Mouse (Mus musculus) inflammation-experienced regulatory T-cells (primary cell): ENCODE measurements around the gene Zfp429. TPM values are rescaled to one million over a fixed set of nuclear protein-coding genes. Genes with fewer than 3 reads are reported as not detected.

ENCODE experiments used
- polyA plus RNA-seq, 2 experiments: library from polyadenylated mRNA; unstranded; fragments of 100-300 nt; shearing (Covaris generic); gene quantifications; one replicate each; pipeline ENCODE4 v1.2.1; 2017

Gene Zfp429
- 10 to 100 TPM; 19.9 to 22.8 TPM for polyA plus RNA-seq

DNA sequence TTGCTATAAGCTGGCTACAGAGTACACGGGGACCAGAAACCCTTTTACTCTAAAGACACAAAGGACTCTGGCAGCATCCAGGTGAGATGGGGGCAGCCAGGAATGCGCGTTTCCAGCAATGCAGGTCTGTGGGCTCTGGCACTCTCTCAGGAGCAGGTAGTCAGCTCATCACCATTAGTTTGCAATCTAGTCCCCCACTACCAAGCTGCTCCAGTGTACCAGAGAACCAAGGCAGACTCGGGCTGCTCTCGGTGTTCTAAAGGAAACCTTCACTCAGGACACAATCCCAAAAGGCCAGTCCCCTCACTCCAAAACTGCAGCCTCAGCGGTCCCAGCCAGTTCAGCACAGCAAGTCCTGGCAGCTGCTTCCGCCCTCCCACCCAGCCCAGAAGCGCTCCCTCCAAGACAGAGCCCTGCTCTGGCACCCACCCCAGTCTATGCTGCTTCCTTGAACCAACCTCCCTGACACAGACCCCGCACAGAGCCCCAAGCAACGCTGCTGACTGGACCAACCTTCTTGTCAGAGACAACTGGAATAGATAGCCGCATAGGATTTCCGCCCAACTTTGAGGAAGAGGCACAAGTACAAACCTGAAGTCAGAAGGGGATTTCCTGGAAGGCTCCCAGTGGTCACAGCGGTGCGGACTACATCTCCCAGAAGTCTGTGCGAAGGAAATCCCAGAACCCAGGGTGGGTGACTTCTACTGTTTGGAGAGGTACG is at the start of gene Zfp429:
Zfp429 (minus strand) TSS at position 637 of the 721 bp plus-strand sequence.

DNA sequence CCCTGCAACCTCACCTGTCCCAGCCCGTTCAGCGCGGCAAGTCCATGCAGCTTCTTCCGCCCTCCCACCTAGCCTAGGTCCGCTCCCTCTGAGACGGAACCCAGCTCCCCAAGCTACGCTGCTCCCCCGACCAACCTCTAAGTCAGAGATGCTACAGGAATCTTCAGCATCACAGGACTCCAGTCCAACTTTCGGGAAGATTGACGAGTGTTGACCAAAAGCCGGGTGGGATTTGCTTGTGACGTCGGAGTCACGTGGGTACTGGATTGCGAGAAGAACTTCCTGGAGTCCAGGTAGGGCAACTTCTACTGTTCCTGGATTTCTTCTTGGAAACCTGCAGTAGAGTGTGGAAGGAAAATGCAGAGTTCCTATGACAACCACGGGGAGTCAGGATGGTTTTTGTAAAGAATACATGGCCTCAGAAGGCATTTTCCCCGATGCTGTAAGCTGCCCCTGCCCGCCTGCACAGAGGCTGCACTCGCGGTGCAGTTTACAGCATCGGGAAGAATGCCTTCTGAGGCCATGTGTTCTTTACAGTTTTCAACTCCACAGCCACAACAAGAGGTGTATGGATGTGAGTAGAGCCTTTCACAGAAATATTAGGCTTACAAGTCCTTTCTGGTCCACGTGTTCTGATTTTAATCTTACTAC is 21.7 kb upstream of the Zfp429 start, which contains the start of gene Zfp459:
Zfp459 (minus strand) TSS at position 212 of the 651 bp plus-strand sequence.

DNA sequence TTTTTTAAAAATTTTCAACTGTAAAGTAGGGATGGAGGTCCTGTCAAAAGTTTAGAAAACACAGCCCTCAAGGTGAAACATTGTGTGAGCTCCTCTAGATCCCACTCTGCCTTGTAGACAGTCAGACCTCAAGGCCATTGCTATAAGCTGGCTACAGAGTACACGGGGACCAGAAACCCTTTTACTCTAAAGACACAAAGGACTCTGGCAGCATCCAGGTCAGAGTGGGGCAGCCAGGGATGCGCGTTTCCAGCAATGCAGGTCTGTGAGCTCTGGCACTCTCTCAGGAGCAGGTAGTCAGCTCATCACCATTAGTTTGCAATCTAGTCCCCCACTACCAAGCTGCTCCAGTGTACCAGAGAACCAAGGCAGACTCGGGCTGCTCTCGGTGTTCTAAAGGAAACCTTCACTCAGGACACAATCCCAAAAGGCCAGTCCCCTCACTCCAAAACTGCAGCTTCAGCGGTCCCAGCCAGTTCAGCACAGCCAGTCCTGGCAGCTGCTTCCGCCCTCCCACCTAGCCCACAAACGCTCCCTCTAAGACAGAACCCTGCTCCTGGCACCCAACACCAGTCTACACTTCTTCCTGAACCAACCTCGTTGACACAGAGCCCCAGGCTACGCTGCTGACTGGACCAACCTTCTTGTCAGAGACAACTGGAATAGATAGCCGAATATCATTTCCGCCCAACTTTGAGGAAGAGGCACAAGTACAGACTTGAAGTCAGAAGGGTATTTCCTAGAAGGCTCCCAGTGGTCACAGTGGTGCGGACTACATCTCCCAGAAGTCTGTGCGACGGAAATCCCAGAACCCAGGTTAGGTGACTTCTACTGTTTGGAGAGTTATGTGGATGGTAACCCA is 24.3 kb downstream of the Zfp429 start, which contains the start of the genes Gm28041 and Zfp456:
Gm28041 (minus strand) TSS at position 684 of the 862 bp plus-strand sequence.
Zfp456 (minus strand) TSS at position 761 of the 862 bp plus-strand sequence.

DNA sequence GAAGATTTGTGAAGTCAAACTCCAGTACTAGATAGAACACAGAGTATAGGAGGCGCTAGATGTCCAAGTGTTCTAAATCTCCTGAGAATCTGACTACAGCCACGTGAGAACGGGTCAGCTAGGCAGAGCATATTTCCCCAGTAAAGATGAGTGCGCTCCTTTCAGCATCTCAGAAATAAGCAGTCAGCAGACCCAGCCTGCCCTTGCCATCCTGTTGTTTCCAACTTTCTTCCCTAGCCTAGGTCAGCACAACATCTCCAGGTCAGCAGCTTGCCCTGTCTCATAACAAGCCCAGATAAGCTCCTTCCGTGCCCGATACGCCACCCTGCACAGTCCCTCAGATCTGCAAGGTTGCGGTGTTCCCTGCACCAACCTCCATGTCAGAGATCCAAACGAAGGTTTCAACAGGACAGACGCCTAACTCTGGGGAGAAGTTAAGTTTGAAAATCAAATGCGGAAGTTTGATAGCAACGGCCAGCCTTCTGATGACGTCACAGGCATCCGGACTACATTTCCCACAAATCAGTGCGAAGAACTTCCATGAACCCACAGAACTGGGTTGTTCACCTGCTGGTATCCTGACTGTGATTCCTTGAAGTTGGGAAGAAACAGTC is 39.4 kb downstream of the Zfp429 start, which contains the start of the genes Gm28044 and Zfp953:
Gm28044 (minus strand) TSS at position 406 of the 614 bp plus-strand sequence.
Zfp953 (minus strand) TSS at position 475 of the 614 bp plus-strand sequence.

Other genes starting within 250 kb of the Zfp429 start
- 10 to 100 TPM; 17.3 to 21.2 TPM for gene Rsl1, start 226.6 kb downstream of the Zfp429 start, polyA plus RNA-seq
- 1 to 10 TPM; 3.1 to 5.3 TPM for gene Zfp455, start 205.3 kb downstream of the Zfp429 start, polyA plus RNA-seq
- 1 to 10 TPM; 1.3 to 3.5 TPM for gene Zfp458, start 121.4 kb downstream of the Zfp429 start, polyA plus RNA-seq
- gene Zfp457, start 93.3 kb downstream of the Zfp429 start, polyA plus RNA-seq: 1 to 10 TPM in 1 of 2 experiments, under 1 TPM in 1; 0.48 to 2.3 TPM
- gene Zfp595, start 67.2 kb downstream of the Zfp429 start, polyA plus RNA-seq: 1 to 10 TPM; 7.7 to 8.4 TPM
- 1 to 10 TPM in 1 of 2 experiments, under 1 TPM in 1; 0.90 to 1.3 TPM for gene Gm28044, start 39.3 kb downstream of the Zfp429 start, polyA plus RNA-seq
- gene Zfp953, start 39.2 kb downstream of the Zfp429 start, polyA plus RNA-seq: 1 to 10 TPM; 2.3 to 4.4 TPM
- 1 to 10 TPM in 1 of 2 experiments, under 1 TPM in 1; 0.63 to 3.1 TPM for gene Gm28041, start 24.1 kb downstream of the Zfp429 start, polyA plus RNA-seq
- gene Zfp456, start 24.0 kb downstream of the Zfp429 start, polyA plus RNA-seq: 1 to 10 TPM; 5.9 to 9.4 TPM
- gene Zfp459, start 21.6 kb upstream of the Zfp429 start, polyA plus RNA-seq: 1 to 10 TPM; 3.1 to 3.7 TPM
- 10 to 100 TPM in 1 of 2 experiments, 1 to 10 TPM in 1; 9.0 to 15.1 TPM for gene Zfp874a, start 51.8 kb upstream of the Zfp429 start, polyA plus RNA-seq
- gene Zfp874b, start 84.4 kb upstream of the Zfp429 start, polyA plus RNA-seq: 10 to 100 TPM in 1 of 2 experiments, 1 to 10 TPM in 1; 7.6 to 13.0 TPM
- gene Zfp58, start 100.7 kb upstream of the Zfp429 start, polyA plus RNA-seq: 10 to 100 TPM; 14.6 to 21.7 TPM
- gene Gm26965, start 126.3 kb upstream of the Zfp429 start, polyA plus RNA-seq: under 1 TPM in 1 of 2 experiments, not detected in 1; 0.36 TPM
- gene Zfp87, start 126.4 kb upstream of the Zfp429 start, polyA plus RNA-seq: 10 to 100 TPM; 37.3 to 43.0 TPM
- 10 to 100 TPM; 16.6 to 20.8 TPM for gene Zfp748, start 154.0 kb upstream of the Zfp429 start, polyA plus RNA-seq
- gene Zfp729b, start 209.9 kb upstream of the Zfp429 start, polyA plus RNA-seq: 1 to 10 TPM; 5.5 to 5.8 TPM
- gene Gm49345, start 237.9 kb upstream of the Zfp429 start, polyA plus RNA-seq: 1 to 10 TPM; 1.0 to 3.9 TPM
- gene Zfp729a, start 238.0 kb upstream of the Zfp429 start, polyA plus RNA-seq: 1 to 10 TPM; 6.9 to 8.2 TPM